Mouse (Mus musculus): ENCODE measurements around the gene Mettl7b. TPM values are rescaled to one million over a fixed set of nuclear protein-coding genes. Genes with fewer than 3 reads are reported as not detected.
A peak's percentile ranks its signal among the peaks of the same experiment; 100 is the strongest.

Mettl7b gene
- polyA plus RNA-seq, 1 experiment from 2014 or later, result not detected

GRCm38 (mm10) chr10:128917400-128917799, 43.4 kb downstream of the Mettl7b start:
- peaks cover 23% of the 10 kb centered on the region; the same call in 1 of the 2 replicates for H3K79me2 ChIP-seq (ENCODE audit: inconsistent target)
- no peak overlapping the region for H3K27ac ChIP-seq
- 93% methylated on average over 6 of the region's 6 CpGs for WGBS (ENCODE audit: missing documents)
- H3K4me3 ChIP-seq (ENCODE audit: inconsistent target), result no peak overlapping the region
- peaks cover 52% of the 10 kb centered on the region for H3K36me3 ChIP-seq (ENCODE audit: inconsistent target)

GRCm38 (mm10) chr10:128916665-128917064, 44.1 kb downstream of the Mettl7b start:
- no peak overlapping the region for H3K27ac ChIP-seq
- no peak overlapping the region for H3K4me3 ChIP-seq (ENCODE audit: inconsistent target)
- H3K36me3 ChIP-seq (ENCODE audit: inconsistent target), result peaks cover 57% of the 10 kb centered on the region
- peaks cover 30% of the 10 kb centered on the region for H3K79me2 ChIP-seq (ENCODE audit: inconsistent target)
- WGBS (ENCODE audit: missing documents), result 98% methylated on average over 3 of the region's 3 CpGs

- peaks cover 57% of the 10 kb centered on the region for H3K36me3 ChIP-seq (ENCODE audit: inconsistent target)
- H3K79me2 ChIP-seq (ENCODE audit: inconsistent target), result peaks cover 41% of the 10 kb centered on the region
- no peak overlapping the region for H3K27ac ChIP-seq
- WGBS (ENCODE audit: missing documents), result 91% methylated on average over 2 of the region's 2 CpGs
- no peak overlapping the region for H3K4me3 ChIP-seq (ENCODE audit: inconsistent target)
These were observed 45.2 kb downstream of the Mettl7b start for GRCm38 (mm10) chr10:128915550-128915949.

- WGBS (ENCODE audit: missing documents), result 92% methylated on average over 9 of the region's 12 CpGs
- no peak overlapping the region for H3K27ac ChIP-seq
- no peak overlapping the region for H3K4me3 ChIP-seq (ENCODE audit: inconsistent target)
- H3K36me3 ChIP-seq (ENCODE audit: inconsistent target), result peaks cover 57% of the 10 kb centered on the region
- H3K79me2 ChIP-seq (ENCODE audit: inconsistent target), result peaks cover 50% of the 10 kb centered on the region
These were observed 47.1 kb downstream of the Mettl7b start for GRCm38 (mm10) chr10:128913696-128914095.

- H3K4me3 ChIP-seq (ENCODE audit: inconsistent target), result no peak overlapping the region
- no peak overlapping the region for H3K27ac ChIP-seq
- H3K36me3 ChIP-seq (ENCODE audit: inconsistent target), result peaks cover 57% of the 10 kb centered on the region
- 35% methylated on average over 5 of the region's 5 CpGs for WGBS (ENCODE audit: missing documents)
- H3K79me2 ChIP-seq (ENCODE audit: inconsistent target), result peaks cover 50% of the 10 kb centered on the region
These were observed 47.6 kb downstream of the Mettl7b start for GRCm38 (mm10) chr10:128913219-128913618.

GRCm38 (mm10) chr10:128912791-128913190, 48.0 kb downstream of the Mettl7b start:
- Histone ChIP-seq H3K27ac (no peak overlapping the region), H3K36me3 (ENCODE audit: inconsistent target) (peaks cover 53% of the 10 kb centered on the region), H3K4me3 (ENCODE audit: inconsistent target) (no peak overlapping the region), H3K79me2 (ENCODE audit: inconsistent target) (peaks cover 50% of the 10 kb centered on the region)
- 87% methylated on average over 4 of the region's 4 CpGs for WGBS (ENCODE audit: missing documents)

GRCm38 (mm10) chr10:128912268-128912667, 48.5 kb downstream of the Mettl7b start:
- no peak overlapping the region for H3K4me3 ChIP-seq (ENCODE audit: inconsistent target)
- H3K79me2 ChIP-seq (ENCODE audit: inconsistent target), result peaks cover 50% of the 10 kb centered on the region
- no peak overlapping the region for H3K27ac ChIP-seq
- peaks cover 48% of the 10 kb centered on the region for H3K36me3 ChIP-seq (ENCODE audit: inconsistent target)
- 87% methylated on average over 3 of the region's 4 CpGs for WGBS (ENCODE audit: missing documents)

- H3K27ac ChIP-seq, result peak overlapping the region; percentile 81
- H3K4me3 ChIP-seq (ENCODE audit: inconsistent target), result peak overlapping the region; percentile 82
- peaks cover 50% of the 10 kb centered on the region for H3K79me2 ChIP-seq (ENCODE audit: inconsistent target)
- peaks cover 40% of the 10 kb centered on the region for H3K36me3 ChIP-seq (ENCODE audit: inconsistent target)
- 50% methylated on average over 6 of the region's 6 CpGs for WGBS (ENCODE audit: missing documents)
These were observed 49.4 kb downstream of the Mettl7b start for GRCm38 (mm10) chr10:128911430-128911829.

- H3K27ac ChIP-seq, result peak overlapping the region; percentile 81
- 4% methylated on average over 46 of the region's 66 CpGs for WGBS (ENCODE audit: missing documents)
- peaks cover 50% of the 10 kb centered on the region for H3K79me2 ChIP-seq (ENCODE audit: inconsistent target)
- H3K36me3 ChIP-seq (ENCODE audit: inconsistent target), result peaks cover 31% of the 10 kb centered on the region
- H3K4me3 ChIP-seq (ENCODE audit: inconsistent target), result peak overlapping the region; percentile 82
These were observed 50.5 kb downstream of the Mettl7b start for GRCm38 (mm10) chr10:128910066-128910841.

- H3K4me3 ChIP-seq (ENCODE audit: inconsistent target), result peak overlapping the region; percentile 20; the same call in 1 of the 2 replicates
- H3K36me3 ChIP-seq (ENCODE audit: inconsistent target), result peaks cover 24% of the 10 kb centered on the region
- H3K79me2 ChIP-seq (ENCODE audit: inconsistent target), result peaks cover 49% of the 10 kb centered on the region
- H3K27ac ChIP-seq, result peak overlapping the region; percentile 94
- 2% methylated on average over 14 of the region's 41 CpGs for WGBS (ENCODE audit: missing documents)
These were observed 51.2 kb downstream of the Mettl7b start for GRCm38 (mm10) chr10:128909567-128910028.

GRCm38 (mm10) chr10:128908778-128909448, 51.9 kb downstream of the Mettl7b start:
- peaks cover 17% of the 10 kb centered on the region for H3K36me3 ChIP-seq (ENCODE audit: inconsistent target)
- H3K27ac ChIP-seq, result peak overlapping the region; percentile 94
- H3K79me2 ChIP-seq (ENCODE audit: inconsistent target), result peaks cover 42% of the 10 kb centered on the region
- peak overlapping the region; percentile 20; the same call in 1 of the 2 replicates for H3K4me3 ChIP-seq (ENCODE audit: inconsistent target)
- 63% methylated on average over 13 of the region's 13 CpGs for WGBS (ENCODE audit: missing documents)

Other genes with a start within 250 kb of the Mettl7b start
- 3.4 to 9.7 TPM (median 7.0 TPM) in 3 replicates for gene Dgka, start 216.1 kb downstream of the Mettl7b start, polyA plus RNA-seq (2018)
- 23.3 to 27.6 TPM (median 27.0 TPM) in 3 replicates for gene Pym1, start 213.1 kb downstream of the Mettl7b start, polyA plus RNA-seq (2018)
- gene Mmp19, start 170.1 kb downstream of the Mettl7b start, polyA plus RNA-seq (2018), result 18.7 to 24.6 TPM (median 21.3 TPM) in 3 replicates
- gene Dnajc14, start 156.9 kb downstream of the Mettl7b start, polyA plus RNA-seq (2018), result 42.1 to 51.3 TPM (median 44.5 TPM) in 3 replicates
- gene Tmem198b, start 156.6 kb downstream of the Mettl7b start, polyA plus RNA-seq (2018), result 6.9 to 10.4 TPM (median 9.0 TPM) in 3 replicates
- 69.5 to 146 TPM (median 84.3 TPM) in 3 replicates for gene Sarnp, start 143.7 kb downstream of the Mettl7b start, polyA plus RNA-seq (2018)
- gene Ormdl2, start 139.3 kb downstream of the Mettl7b start, polyA plus RNA-seq (2018), result 42.2 to 61.4 TPM (median 59.0 TPM) in 3 replicates
- gene Gdf11, start 69.3 kb downstream of the Mettl7b start, polyA plus RNA-seq (2018), result 0.03 TPM in 1 of 3 replicates, not detected in the others
- gene Cd63, start 60.0 kb downstream of the Mettl7b start, polyA plus RNA-seq (2018), result 1,227 to 1,611 TPM (median 1,544 TPM) in 3 replicates
- gene Rdh5, start 38.1 kb downstream of the Mettl7b start, polyA plus RNA-seq (2018), result 0.53 to 1.3 TPM (median 0.92 TPM) in 3 replicates
- gene Bloc1s1, start 37.0 kb downstream of the Mettl7b start, polyA plus RNA-seq (2018), result 77.8 to 126 TPM (median 124 TPM) in 3 replicates
- gene Itga7, start 27.2 kb downstream of the Mettl7b start, polyA plus RNA-seq (2018), result not detected in 3 replicates
- gene Olfr9, start 28.4 kb upstream of the Mettl7b start, polyA plus RNA-seq (2018), result not detected in 3 replicates
- gene Olfr763, start 49.8 kb upstream of the Mettl7b start, polyA plus RNA-seq (2018), result not detected in 3 replicates
- gene Olfr764-ps1, start 78.9 kb upstream of the Mettl7b start, polyA plus RNA-seq (2018), result not detected in 3 replicates
- gene Olfr765, start 89.0 kb upstream of the Mettl7b start, polyA plus RNA-seq (2018), result not detected in 3 replicates
- gene Olfr766-ps1, start 108.0 kb upstream of the Mettl7b start, polyA plus RNA-seq (2018), result not detected in 3 replicates
- gene Olfr767, start 121.9 kb upstream of the Mettl7b start, polyA plus RNA-seq (2018), result not detected in 3 replicates
- not detected in 3 replicates for gene Olfr768, start 138.4 kb upstream of the Mettl7b start, polyA plus RNA-seq (2018)
- gene Olfr769, start 156.9 kb upstream of the Mettl7b start, polyA plus RNA-seq (2018), result not detected in 3 replicates
- gene Olfr770, start 178.0 kb upstream of the Mettl7b start, polyA plus RNA-seq (2018), result not detected in 3 replicates
- gene Olfr771, start 203.8 kb upstream of the Mettl7b start, polyA plus RNA-seq (2018), result not detected in 3 replicates
- not detected in 3 replicates for gene Olfr772, start 216.9 kb upstream of the Mettl7b start, polyA plus RNA-seq (2018)
- gene Olfr773, start 226.4 kb upstream of the Mettl7b start, polyA plus RNA-seq (2018), result not detected in 3 replicates